Mouse (Mus musculus): Measurements from ENCODE around the gene Slc8a2. TPM values are rescaled to one million over a fixed set of nuclear protein-coding genes. Genes with fewer than 3 reads are reported as not detected.

The Slc8a2 gene
- total RNA-seq, 2 experiments from 2014 or later: 1.3 to 1.4 TPM

DNA sequence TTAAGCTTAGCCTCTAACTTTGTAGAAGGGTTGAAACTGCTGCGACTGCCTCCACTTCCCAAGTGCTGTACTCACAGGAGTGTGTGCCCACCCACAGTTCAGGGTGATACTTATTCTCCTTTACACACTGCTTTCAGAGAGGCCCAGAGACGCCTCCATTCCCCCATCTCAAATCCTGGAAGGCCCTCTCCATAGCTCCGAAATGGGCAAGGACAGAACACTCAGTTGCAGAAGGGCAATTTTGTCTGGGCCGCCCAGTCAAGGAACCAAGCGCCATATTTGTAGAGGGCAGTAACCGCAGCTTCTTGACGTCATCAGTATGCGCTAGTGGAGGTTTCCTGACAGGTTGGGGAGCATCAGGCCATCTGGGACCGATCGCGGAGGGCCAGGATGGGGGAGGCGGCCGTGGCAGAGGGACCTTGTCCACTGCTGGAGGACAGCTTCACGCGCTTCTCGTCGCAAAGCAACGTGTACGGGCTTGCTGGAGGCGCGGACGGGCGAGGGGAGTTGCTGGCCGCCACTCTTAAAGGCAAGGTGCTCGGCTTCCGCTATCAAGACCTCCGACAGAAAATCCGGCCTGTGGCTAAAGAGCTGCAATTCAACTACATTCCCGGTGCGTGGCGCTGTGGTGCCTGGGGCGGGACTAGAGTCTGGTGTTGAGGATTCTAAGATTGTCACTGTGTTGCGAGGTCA is 9.9 kb upstream of the Slc8a2 start, which contains the start of gene Kptn:
Gene Kptn, plus strand, starts transcription at position 327 of the 693 bp plus-strand sequence.
- peak; percentile 94 to 98 for DNase-seq
- intact Hi-C loops (cut with DNase I): loop anchor here (2.0 kb wide), 1 partner anchor 21 kb away; the partner anchor contains the start of gene Napa

DNA sequence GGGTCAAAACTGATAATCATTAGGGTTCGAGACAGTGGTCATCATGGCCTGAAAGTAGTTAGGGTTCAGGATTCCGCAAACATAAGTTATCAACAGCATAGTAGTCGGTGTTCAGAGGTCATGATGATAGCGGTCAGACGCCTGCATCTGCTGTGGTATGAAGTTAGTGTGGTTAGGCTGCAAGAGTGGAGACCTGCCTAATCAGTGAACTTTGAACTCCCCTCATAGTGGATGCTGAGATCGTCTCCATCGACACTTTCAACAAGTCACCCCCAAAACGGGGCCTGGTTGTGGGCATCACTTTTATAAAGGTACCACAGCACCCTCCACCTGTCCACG is 9.4 kb upstream of the Slc8a2 start:
- intact Hi-C loops (cut with DNase I): no loop called here
- DNase-seq: no peak

DNA sequence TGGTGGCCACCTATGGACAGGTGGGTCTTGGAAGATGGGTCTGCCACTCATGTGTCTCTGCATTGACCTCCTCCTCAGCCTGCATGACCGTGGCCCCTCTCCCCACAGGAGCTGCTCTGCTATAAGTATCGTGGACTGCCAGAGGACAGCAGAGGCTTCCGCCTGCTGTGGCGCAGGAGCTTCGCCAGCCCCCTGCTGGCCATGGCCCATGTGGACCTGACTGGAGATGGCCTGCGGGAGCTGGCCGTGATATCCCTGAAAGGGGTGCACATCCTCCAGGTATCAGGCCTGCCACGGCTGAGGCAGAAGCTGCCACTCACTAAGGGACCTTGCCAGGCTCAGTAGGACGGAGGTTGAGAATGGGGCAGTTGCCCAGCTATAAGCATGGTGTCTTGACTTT is 3.8 kb upstream of the Slc8a2 start:
- no peak for DNase-seq
- intact Hi-C loops (cut with DNase I): no loop called here

DNA sequence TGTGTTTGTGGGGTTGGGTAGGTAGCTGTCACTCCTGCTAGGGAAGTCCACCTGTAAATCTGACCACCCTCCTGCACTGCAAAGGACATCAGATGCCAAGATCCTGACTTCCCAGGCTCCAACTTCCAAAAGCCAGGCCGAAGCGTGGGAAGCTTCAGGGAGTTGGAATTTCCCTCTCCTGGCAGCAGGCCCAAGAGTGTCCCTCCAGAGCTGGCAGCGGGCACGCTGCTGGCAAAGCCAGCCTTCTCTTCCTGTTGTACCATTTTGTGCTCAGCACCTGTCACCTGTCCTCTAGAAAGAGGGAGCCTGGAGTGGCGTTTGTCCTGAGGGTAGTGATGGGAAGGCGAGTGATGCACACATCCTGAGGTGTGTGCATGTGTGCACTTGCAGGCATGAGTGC is 1.3 kb upstream of the Slc8a2 start:
- intact Hi-C loops (cut with DNase I): no loop called here
- peak; percentile 37 to 42 for DNase-seq

DNA sequence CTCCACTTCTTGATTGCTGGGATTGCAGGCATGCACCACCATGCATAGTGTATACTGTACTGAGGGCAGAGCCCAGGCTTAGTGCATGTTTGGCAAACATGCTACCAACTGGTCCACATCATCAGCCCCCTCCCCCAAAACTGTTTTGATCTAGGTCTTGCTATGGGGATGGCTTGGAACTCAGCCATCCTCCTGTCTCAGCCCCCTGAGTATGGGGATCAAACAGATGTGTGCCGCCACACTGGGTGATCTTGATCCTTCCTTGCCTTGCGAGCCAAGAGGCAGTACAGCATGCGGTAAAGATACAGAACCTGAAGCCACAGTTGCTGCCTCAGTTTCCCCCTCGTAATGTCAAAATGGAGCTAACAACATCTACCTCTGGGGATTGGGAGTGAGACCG is 727 bp upstream of the Slc8a2 start:
- intact Hi-C loops (cut with DNase I): no loop called here
- DNase-seq: no peak

DNA sequence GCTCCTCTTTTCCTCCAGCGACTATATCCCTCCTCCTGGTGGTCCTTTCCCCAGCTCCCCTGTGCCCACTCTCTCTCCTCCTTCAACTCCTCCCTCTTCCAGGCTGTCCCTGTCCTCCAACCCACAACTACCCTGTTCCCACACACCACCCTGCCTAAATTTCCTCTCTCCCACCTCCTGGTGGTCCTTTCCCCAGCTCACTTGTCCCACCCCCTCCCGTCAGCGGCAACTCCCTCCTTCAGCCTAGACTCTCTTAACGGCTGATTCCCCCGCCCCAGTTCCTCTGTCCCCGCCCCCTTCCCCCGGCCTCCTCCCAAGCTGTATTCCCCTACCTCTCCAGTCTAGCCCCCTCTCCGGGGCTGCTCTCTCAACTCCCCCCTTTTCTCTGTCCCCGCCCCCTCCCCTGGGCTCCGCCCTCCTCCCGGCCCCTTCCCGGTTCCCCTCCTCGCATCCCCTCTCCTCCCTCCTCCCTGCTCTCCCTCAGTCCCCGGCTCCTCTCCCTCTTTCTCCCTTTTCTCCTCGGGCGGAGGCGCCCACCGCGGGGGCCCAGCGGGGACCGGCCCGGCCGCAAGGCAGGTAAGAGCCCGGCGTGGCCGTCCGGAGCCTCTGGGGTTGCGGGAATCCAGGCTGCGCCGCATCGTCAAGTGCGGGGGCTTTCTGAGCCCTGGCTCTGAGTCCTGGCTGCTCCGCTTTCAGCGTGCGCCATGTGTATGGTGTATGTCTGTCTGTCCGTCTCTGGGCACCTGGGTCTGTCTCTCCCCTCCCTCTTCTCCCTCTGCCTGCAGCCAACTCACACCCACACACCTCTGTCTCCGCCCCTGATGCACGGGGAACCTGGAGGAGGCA is 443 bp downstream of the Slc8a2 start:
- intact Hi-C loops (cut with DNase I): no loop called here
- DNase-seq: peak in 1 of 2 experiments; percentile 15

DNA sequence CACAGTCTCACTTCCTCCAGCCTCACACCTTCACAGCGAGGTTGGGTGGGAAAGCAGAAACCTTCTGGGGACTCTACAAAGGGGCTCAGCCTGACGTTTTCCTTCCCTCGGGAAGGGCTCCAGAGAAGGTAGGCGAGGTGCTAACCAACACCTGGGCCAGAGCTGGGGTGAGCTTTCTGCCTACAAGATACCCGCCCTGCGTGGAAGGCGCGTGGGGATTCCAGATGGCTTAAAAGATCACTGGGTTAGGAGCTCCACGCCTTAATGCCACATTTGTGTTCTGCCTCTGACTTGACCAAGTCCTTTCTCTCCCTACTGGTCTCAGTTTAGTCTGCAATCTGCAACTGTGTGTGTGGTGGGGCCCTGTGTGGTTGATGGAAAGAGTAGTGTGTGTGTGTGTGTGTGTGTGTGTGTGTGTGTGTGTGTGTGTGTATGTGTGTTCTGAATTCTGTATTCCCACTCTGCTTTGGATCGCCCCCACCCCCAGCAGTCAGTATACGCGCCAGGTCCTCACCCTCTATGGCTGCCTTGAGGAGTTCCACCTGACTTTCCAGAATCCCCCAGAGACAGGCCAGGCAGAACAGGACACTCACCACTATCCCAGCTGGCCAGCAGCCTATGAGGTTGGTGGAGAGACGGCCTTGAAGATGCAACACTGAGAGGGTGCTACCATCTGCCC is 1.5 kb downstream of the Slc8a2 start:
- DNase-seq: no peak
- intact Hi-C loops (cut with DNase I): no loop called here

DNA sequence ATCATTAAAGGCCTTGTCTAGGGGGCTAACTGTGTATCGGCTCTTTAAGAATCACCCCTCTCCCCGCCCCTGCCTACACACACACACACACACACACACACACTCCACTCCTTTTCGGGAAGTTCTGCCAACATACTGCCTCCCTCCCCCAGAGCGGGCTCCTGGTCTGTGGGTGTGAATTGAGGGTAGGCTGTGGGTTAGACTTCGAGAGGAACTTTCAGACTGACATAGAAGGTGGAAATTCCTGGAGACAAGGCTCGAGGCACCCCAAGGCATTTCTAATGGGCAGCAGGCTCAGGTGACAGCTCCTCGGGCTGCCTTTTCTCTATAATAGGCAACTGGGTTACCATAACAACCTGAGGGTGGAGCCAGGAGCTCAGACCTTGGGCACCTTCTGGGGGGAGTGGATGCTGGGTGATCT is 2.5 kb downstream of the Slc8a2 start:
- no peak for DNase-seq
- intact Hi-C loops (cut with DNase I): no loop called here

DNA sequence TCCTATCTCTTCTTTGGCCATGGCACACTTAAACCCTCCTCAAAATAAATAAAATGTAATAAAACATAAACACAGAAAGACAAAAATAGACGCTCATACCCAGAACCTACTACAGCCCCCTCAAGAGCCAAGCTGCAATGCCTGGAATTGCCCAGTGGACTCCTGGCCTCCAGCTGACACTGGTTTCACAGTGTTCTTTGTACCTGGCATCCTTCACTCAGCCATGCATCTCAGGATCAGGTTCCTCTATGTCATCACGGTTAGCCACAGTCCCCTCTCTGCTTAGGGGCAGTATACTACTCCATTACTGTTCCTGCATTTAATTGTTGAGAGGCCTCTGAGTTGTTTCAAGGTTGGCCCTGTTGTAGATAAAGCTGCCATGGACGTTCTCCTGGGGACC is 3.3 kb downstream of the Slc8a2 start:
- DNase-seq: no peak
- intact Hi-C loops (cut with DNase I): no loop called here

DNA sequence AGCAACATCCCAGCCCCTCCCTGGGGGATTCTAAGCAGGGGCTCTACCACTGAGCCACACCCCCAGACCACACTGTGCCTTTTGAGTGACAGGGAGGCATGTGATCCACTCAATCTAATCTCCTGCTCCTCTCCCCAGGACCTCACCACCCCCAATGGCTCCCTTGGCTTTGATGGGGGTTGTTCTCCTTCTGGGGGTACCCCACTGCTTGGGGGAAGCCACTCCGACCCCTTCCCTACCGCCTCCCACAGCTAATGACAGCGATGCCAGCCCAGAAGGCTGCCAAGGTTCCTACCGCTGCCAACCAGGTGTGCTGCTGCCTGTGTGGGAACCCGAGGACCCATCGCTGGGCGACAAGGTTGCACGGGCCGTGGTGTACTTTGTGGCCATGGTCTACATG is 4.1 kb downstream of the Slc8a2 start:
- no peak for DNase-seq
- intact Hi-C loops (cut with DNase I): no loop called here

DNA sequence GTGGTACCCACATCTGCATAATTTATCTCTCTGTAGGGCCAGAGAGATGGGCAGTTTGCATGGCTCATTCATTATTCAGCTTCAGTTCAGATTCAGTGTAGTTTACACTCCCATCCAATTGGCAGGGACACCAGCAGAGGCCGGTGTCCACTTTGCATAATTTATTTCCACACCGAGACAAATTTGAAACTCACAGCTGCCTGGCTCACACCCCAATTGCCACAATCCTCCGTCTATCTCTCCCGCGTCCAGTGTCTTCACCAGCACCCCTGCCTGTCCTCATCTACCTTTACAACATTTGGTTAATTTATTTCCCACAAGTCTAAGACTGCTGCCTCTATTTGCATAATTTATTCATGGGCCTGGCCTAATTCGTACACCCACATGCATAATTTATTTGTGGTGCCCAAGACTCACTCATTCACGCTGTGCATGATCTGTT is 5.3 kb downstream of the Slc8a2 start:
- DNase-seq: no peak

DNA sequence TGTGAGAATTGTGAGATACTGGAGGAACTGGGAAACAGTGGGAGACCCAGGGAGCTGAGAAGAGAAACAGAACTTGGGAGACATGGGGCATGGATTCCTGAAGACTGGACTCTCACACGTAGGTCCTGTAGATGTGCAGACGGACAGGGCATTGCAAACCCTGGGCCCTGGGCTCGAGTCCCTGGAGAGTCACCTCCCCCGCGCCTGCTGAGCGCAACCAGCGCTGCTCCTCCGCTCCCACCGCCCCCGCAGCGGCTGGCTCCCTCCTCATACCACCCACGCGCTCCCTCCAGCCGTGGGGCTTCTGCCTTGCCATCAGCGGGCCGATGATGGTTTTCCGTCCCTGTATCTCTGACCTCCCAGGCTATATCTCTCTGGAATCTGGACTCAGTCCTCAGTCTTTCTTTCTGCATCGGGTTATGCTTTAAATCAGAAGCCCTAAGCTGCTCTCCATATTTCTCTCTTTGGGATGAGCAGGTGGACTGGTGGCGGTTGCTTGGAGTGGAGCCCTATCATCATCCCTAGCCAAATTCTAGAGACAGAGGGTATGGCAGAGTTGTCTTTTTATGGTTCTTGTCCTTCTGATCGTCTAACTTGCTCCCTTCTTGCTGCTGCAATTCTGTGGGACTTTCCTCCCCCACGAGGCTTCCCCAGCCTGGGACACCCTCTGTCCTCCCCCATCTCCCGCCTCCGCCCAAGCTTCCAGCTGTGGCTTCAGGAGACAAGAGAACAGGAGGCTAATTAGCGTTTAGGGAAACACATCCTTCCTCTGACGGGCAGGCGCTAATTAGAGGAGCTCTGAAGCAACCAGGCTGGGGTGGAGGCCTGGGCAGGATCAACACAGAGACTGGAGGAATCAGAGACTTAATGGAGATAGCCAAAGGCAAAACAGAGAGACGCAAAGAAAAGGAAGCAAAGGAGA is 17.1 kb downstream of the Slc8a2 start:
- no peak for DNase-seq
- intact Hi-C loops (cut with DNase I): no loop called here

More for the DNA sequence above, 5.3 kb downstream of the Slc8a2 start:
- intact Hi-C loops (cut with DNase I): no loop called here

DNA sequence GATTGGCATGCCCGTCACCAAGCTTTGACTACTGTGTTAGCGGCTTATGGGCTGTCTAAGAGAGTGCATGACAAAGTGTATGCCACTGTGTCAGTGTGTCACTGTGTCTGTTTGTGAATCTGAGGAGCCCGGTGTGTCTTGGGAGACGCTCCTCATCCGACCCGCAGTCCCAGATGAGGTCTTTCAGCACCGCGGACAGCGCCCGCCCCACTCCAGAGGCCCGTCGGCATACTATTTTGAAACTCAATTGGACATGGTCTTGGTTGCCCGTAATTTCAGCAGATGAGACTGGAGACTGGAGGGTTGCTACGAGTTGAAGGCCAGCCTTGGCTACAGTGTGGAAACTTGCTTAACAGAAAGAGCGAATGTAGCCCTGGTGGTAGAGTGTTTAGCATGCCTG is 18.0 kb downstream of the Slc8a2 start:
- DNase-seq: peak; percentile 74 to 81
- intact Hi-C loops (cut with DNase I): no loop called here

DNA sequence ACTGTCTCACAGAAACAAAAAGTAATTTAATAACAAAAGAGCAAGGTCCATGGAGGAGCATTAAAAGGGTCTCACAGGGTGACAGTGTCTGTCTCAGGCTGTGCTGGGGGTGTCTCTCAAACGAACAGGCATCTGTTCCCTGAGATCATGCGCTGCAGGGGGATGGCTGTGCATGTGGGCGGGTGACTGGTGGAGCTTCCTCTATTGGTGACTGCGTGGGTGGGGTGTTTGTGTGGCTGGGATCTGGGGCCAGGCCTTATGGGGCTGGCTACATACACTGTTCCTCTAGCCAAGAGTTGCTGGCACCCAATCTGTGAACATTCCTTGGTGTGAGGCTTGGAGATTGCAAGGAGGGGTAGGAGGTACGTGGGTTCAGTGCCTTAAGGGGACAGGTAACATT is 19.6 kb downstream of the Slc8a2 start:
- intact Hi-C loops (cut with DNase I): no loop called here
- no peak for DNase-seq

DNA sequence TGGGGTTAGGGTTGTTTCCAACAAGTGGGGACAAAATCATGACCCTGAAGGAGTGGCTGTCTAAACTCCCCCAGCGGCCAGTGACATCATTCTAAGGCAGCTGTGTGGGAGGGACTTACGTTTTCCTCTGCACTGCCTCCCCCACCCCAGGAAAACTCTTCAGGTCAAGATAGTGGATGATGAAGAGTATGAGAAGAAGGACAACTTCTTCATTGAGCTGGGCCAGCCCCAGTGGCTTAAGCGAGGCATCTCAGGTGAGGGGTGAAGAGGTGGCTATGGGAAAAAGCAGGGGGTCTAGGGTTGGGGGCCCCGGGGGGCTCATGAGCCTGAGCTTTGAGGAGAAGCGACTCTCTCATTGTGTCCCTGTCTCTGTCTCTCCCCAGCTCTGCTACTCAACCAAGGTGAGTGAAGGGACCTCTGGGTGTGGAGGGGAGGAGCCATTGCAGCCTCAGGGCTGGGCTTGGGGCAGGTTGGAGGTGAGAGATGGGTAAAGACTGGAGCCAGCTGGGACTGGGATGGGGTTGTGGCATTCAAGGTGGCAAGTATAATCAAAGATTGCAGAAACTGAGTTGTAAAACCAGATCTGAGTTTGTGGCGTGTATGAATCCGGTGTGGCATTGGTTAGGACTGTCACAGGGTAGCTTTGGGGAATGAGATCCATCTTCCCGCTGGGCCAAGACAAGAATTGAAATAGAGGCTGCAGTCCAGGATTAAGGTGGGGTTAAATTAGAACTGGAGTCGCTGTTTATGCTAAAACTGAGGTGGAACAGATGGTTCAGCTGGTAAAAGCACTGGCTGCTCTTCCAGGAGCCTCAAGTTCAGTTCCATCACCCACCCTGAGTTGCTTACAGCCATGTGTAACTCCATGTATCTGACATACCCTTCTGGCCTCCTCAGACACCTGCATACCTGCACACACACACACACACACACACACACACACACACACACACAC is 20.8 kb downstream of the Slc8a2 start:
- intact Hi-C loops (cut with DNase I): loop anchor here (5.0 kb wide), 1 partner anchor 93 kb away; no protein-coding TSS in a partner anchor
- no peak for DNase-seq

DNA sequence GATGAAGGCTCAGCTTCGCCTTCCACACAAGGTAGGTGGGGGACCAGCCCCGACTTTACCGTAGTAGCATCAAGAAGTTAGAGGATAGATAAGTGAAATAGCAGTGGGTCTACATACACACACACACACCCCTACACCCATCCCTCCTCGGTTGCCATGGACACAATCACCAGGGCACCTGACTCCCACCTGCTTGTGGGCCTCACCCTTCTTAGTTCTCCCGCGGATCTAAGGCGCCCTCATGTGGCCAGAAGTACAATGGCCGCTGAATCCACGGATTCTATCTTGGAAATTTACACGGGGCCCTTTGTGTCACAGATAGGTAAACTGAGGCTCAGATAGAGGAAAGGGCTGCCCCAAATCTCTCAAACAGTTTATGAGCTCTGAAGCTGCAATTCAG is 23.9 kb downstream of the Slc8a2 start:
- peak; percentile 62 to 72 for DNase-seq
- intact Hi-C loops (cut with DNase I): loop anchor here (1.0 to 5.0 kb wide), 3 partner anchors 55 to 171 kb away; partner anchors contain the start of gene Napa

DNA sequence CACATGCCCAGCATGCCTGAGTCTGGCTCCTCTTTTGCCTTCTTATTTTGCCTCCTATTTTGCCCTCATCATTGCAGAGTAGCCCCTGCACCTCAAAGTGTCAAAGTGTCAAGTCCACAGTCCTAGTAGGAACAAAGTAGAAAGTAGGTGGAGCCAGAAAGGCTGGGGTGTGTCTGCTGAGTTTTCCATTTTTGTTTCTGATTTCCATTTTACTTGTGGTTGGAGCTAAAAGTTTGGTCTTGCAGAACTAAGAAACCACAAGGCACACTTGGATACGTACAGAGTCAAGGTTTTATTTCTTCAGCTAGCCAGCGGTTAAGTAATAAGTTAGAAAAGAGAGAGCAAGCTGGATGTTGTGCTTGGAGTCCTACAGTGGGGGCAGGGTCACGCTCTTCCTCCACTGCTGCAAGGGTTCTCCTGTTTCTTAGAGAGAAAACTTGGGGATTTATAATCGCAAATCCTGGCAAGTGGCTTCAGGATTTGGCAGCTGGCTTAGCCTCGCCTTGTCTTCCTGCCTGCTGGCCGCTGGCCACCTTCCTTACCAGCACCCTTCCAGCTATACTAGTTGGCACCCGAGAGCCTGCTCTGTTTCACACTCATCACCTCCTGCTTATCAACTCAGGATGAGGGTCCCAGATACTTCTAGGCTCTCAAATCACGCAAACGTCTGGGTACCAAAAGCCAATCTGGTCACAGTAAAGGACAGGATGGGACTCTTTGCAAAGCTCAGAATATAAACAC is 25.7 kb downstream of the Slc8a2 start:
- intact Hi-C loops (cut with DNase I): no loop called here
- peak; percentile 60 to 68 for DNase-seq

DNA sequence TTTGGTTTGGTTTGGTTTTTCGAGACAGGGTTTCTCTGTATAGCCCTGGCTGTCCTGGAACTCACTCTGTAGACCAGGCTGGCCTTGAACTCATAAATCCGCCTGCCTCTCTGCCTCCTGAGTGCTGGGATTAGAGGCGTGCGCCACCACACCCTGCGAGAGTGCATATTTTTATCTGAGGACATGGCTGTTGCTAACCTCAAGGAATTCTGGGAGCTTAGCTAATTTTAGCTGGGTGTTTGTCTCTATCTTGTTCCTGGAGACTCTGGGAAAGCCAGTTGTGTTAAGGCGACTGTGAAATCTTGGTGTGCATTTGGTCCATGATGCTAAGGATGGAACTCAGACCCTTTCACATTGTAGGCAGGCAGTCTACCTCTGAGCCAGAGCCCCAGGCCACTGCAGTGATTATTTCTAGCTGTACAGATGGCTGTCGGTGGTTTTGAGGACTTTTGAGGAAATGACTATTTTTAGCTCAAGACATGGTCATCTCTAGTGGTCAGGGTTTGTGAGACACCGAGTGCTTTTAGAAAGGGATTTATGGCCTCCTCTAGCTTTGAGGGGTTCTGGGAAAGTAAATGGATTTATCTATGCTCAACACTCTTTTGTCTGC is 26.6 kb downstream of the Slc8a2 start:
- intact Hi-C loops (cut with DNase I): no loop called here
- peak; percentile 35 to 39 for DNase-seq
